ENCODE assay signal across 8 mouse cellular contexts in the genomic region with DNA sequence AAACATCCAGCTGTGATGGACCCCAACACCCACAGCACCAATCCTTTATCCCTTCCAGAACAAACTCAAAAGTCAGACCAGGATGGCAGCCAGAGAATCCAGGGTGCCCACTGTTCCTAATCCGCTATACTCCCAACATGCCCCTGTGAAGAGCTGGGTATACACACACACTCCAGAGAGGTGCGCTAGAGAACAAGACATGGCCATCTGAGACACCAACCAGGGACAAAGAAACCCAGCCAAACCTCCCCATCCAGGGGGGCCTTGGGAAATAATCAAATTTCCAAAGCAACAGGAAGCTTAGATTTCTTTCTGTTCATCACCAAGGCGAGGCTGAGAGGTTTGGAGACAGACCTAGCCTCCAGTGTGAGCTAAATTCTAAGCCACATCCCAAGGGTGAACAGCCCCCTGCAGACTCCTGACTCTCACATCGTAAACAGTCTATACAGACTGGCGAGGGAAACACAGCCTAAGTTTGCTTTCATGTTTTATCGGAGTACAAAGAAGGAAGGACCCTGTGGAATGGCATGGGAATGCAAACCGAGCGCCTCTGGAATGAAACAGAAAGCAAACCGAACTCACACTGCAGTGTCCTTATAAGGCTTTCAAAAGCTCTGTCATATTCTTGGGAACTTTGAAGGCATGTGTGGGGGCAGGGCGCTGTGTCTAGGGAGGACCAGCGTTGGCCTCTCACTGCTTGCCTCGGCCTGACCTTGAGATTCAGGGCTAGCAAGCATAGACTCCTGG.
DNase-seq lines count a peak whose midpoint lies in the region; ATAC-seq lines count a peak whose summit lies in the region.

No protein-coding gene starts in this region.

- 40% methylated on average over 12 of the region's 12 CpGs for WGBS in hindbrain, embryonic 10.5 days
- WGBS in hindbrain, embryonic 13.5 days: 47% methylated on average over 12 of the region's 12 CpGs
- WGBS in embryonic facial prominence, embryonic 15.5 days: 29% methylated on average over 12 of the region's 12 CpGs
- WGBS in hindbrain, embryonic 14.5 days: 44% methylated on average over 12 of the region's 12 CpGs
- 39% methylated on average over 12 of the region's 12 CpGs for WGBS in liver, embryonic 11.5 days

- ATAC-seq in hindbrain, embryonic 13.5 days (ENCODE audit: low FRiP score): no peak
- no peak; the same call in 1 of the 2 replicates for ATAC-seq in embryonic facial prominence, embryonic 15.5 days (ENCODE audit: insufficient number of reproducible peaks, low FRiP score, low TSS enrichment, low read depth)
- no peak for ATAC-seq in hindbrain, embryonic 14.5 days (ENCODE audit: low FRiP score)
- ATAC-seq in liver, embryonic 11.5 days (replicated peaks; ENCODE audit: low FRiP score): no peak

- H3K27me3 ChIP-seq in hindbrain, embryonic 10.5 days (ENCODE audit: insufficient read depth, poor library complexity, severe bottlenecking): no peaks in the 10 kb centered on the region
- H3K27me3 ChIP-seq in hindbrain, embryonic 13.5 days: no peaks in the 10 kb centered on the region
- no peaks in the 10 kb centered on the region for H3K27me3 ChIP-seq in embryonic facial prominence, embryonic 15.5 days
- no peaks in the 10 kb centered on the region for H3K27me3 ChIP-seq in hindbrain, embryonic 14.5 days (ENCODE audit: control insufficient read depth, insufficient read depth, low read length)
- no peaks in the 10 kb centered on the region for H3K27me3 ChIP-seq in liver, embryonic 11.5 days (replicated peaks; ENCODE audit: control insufficient read depth, insufficient read depth, low read length)

- no peak overlapping the region for H3K4me2 ChIP-seq in hindbrain, embryonic 13.5 days
- peak overlapping the region; percentile 34 for H3K4me2 ChIP-seq in embryonic facial prominence, embryonic 15.5 days (replicated peaks)
- H3K4me2 ChIP-seq in hindbrain, embryonic 14.5 days (replicated peaks): 0 out of 2 replicates have a peak overlapping the region, but pooled peaks have one; percentile 2
- peak overlapping the region; percentile 18; the same call in 1 of the 2 replicates for H3K4me2 ChIP-seq in liver, embryonic 11.5 days

- no peaks in the 10 kb centered on the region for H3K36me3 ChIP-seq in hindbrain, embryonic 10.5 days
- no peaks in the 10 kb centered on the region for H3K36me3 ChIP-seq in hindbrain, embryonic 13.5 days
- H3K36me3 ChIP-seq in embryonic facial prominence, embryonic 15.5 days: no peaks in the 10 kb centered on the region
- H3K36me3 ChIP-seq in hindbrain, embryonic 14.5 days (replicated peaks; ENCODE audit: control insufficient read depth, insufficient read depth): no peaks in the 10 kb centered on the region
- H3K36me3 ChIP-seq in liver, embryonic 11.5 days (ENCODE audit: control insufficient read depth, insufficient read depth, low read length): no peaks in the 10 kb centered on the region

- H3K27ac ChIP-seq in hindbrain, embryonic 10.5 days: peak overlapping the region; percentile 73
- no peak overlapping the region for H3K27ac ChIP-seq in hindbrain, embryonic 13.5 days
- peak overlapping the region; percentile 39; the same call in 1 of the 2 replicates for H3K27ac ChIP-seq in embryonic facial prominence, embryonic 15.5 days (replicated peaks)
- no peak overlapping the region for H3K27ac ChIP-seq in hindbrain, embryonic 14.5 days
- no peak overlapping the region for H3K27ac ChIP-seq in liver, embryonic 11.5 days (ENCODE audit: low read depth, low read length)

- intact Hi-C loops in left cerebral cortex, postnatal 14 days (cut with DNase I): no loop called here

- peaks cover 17% of the 10 kb centered on the region for H3K4me1 ChIP-seq in hindbrain, embryonic 10.5 days (replicated peaks)
- peaks cover 2% of the 10 kb centered on the region for H3K4me1 ChIP-seq in hindbrain, embryonic 13.5 days (replicated peaks)
- peaks cover 11% of the 10 kb centered on the region; the same call in 1 of the 2 replicates for H3K4me1 ChIP-seq in embryonic facial prominence, embryonic 15.5 days
- 0 out of 2 replicates have a peak, but pooled peaks cover 8% of the 10 kb centered on the region for H3K4me1 ChIP-seq in hindbrain, embryonic 14.5 days (replicated peaks; ENCODE audit: control insufficient read depth, insufficient read depth, low read length)
- H3K4me1 ChIP-seq in liver, embryonic 11.5 days (replicated peaks; ENCODE audit: control insufficient read depth, insufficient read depth, low read length): no peaks in the 10 kb centered on the region

- no peak overlapping the region for H3K9ac ChIP-seq in hindbrain, embryonic 13.5 days
- no peak overlapping the region for H3K9ac ChIP-seq in embryonic facial prominence, embryonic 15.5 days
- no peak overlapping the region for H3K9ac ChIP-seq in hindbrain, embryonic 14.5 days
- H3K9ac ChIP-seq in liver, embryonic 11.5 days (ENCODE audit: low read depth, low read length): no peak overlapping the region

- H3K9me3 ChIP-seq in hindbrain, embryonic 10.5 days: no peaks in the 10 kb centered on the region
- no peaks in the 10 kb centered on the region for H3K9me3 ChIP-seq in hindbrain, embryonic 13.5 days
- H3K9me3 ChIP-seq in embryonic facial prominence, embryonic 15.5 days (replicated peaks): no peaks in the 10 kb centered on the region
- no peaks in the 10 kb centered on the region for H3K9me3 ChIP-seq in hindbrain, embryonic 14.5 days (ENCODE audit: control insufficient read depth, low read length)
- H3K9me3 ChIP-seq in liver, embryonic 11.5 days (ENCODE audit: control insufficient read depth, low read length): no peaks in the 10 kb centered on the region

- peak; percentile 45 for DNase-seq in hindbrain, embryonic 10.5 days (ENCODE audit: low spot score)
- no peak for DNase-seq in hindbrain, embryonic 14.5 days (ENCODE audit: low spot score)
- no peak for DNase-seq in liver, embryonic 11.5 days (ENCODE audit: low spot score)
- DNase-seq in urinary bladder, postnatal 4 days (ENCODE audit: low spot score in 2 of 2): peak; percentile 30 to 68
- DNase-seq in cerebellum, postnatal 4 days (ENCODE audit: low spot score in 2 of 2): no peak
- DNase-seq in left cerebral cortex, postnatal 14 days (ENCODE audit: low spot score in 2 of 2): no peak

- no peak overlapping the region for H3K4me3 ChIP-seq in hindbrain, embryonic 10.5 days
- no peak overlapping the region for H3K4me3 ChIP-seq in hindbrain, embryonic 13.5 days
- 0 out of 2 replicates have a peak overlapping the region, but pooled peaks have one; percentile 5 for H3K4me3 ChIP-seq in embryonic facial prominence, embryonic 15.5 days (replicated peaks)
- no peak overlapping the region for H3K4me3 ChIP-seq in hindbrain, embryonic 14.5 days (replicated peaks; ENCODE audit: low read length)
- H3K4me3 ChIP-seq in liver, embryonic 11.5 days (ENCODE audit: low read depth, low read length): no peak overlapping the region

Comparison
In these comparisons a context has a peak if more than half of its experiments do, and no peak if none do; other contexts are left out.
1. DNase-seq: peak in hindbrain, embryonic 10.5 days (single experiment) and urinary bladder, postnatal 4 days (2 of 2); none in hindbrain, embryonic 14.5 days (single experiment), liver, embryonic 11.5 days (single experiment), cerebellum, postnatal 4 days (0 of 2) and left cerebral cortex, postnatal 14 days (0 of 2).
2. H3K27ac ChIP-seq: peak in hindbrain, embryonic 10.5 days (single experiment) and embryonic facial prominence, embryonic 15.5 days (single experiment); none in hindbrain, embryonic 13.5 days (single experiment), hindbrain, embryonic 14.5 days (single experiment) and liver, embryonic 11.5 days (single experiment).